Mouse (Mus musculus): Measurements from ENCODE around the gene Etl4. TPM values are rescaled to one million over a fixed set of nuclear protein-coding genes. Genes with fewer than 3 reads are reported as not detected.

Etl4 gene
- polyA plus RNA-seq, 1 experiment from 2014 or later: 10.8 TPM

DNA sequence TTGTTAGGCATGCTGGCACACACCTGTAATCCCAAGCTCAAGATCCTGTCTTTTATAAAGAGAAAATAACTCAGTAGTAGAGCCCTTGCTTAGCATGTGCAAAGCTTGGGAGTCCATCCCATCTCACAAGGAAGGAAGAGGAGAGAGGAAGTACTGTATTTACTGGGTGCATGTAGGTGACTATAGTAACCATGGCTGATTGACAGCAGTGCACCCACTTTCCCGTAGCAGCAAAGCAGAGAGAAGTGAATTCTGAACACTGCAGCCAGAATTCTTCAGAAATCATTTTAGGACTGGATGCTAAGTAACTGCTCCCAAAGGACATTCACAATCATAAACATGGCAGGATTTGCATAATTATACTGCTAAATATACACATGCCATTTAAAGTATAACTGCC, 838.1 kb downstream of the Etl4 start:
- ATAC-seq (replicated peaks; ENCODE audit: extremely low read depth, insufficient read depth, low FRiP score): no peak

DNA sequence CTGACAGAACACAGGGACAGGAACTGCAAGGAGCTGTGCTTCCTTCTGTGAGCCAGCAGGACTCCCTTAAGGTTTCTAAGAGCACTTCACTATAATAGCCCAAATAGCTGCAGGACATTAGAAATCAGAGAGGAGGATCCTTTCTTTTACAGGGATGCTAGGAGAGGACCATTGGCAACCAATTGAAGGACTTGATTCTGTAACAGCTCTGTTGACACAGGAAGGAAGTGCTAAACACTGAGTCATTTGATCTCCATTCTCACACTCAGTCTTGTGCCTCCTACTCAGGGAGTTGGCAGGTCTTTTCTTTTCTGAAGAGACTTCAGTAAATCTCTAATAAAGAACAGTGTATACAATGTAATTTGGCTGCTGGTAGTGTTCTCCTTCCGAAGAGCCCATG, 838.9 kb downstream of the Etl4 start:
- no peaks in the 10 kb centered on the region for H3K36me3 ChIP-seq (ENCODE audit: control insufficient read depth, insufficient read depth)
- no peaks in the 10 kb centered on the region for H3K27me3 ChIP-seq (ENCODE audit: control insufficient read depth, insufficient read depth, low read length)
- no peak overlapping the region for H3K4me3 ChIP-seq (ENCODE audit: low read length)
- WGBS: 68% methylated on average over 1 of the region's 1 CpGs
- ATAC-seq (replicated peaks; ENCODE audit: extremely low read depth, insufficient read depth, low FRiP score): no peak
- H3K27ac ChIP-seq (ENCODE audit: low read length): no peak overlapping the region
- no peak overlapping the region for H3K4me2 ChIP-seq (ENCODE audit: low read depth, low read length)
- no peaks in the 10 kb centered on the region for H3K9me3 ChIP-seq (replicated peaks; ENCODE audit: control insufficient read depth, low read length)
- no peaks in the 10 kb centered on the region for H3K4me1 ChIP-seq (ENCODE audit: control insufficient read depth, insufficient read depth, low read length)
- H3K9ac ChIP-seq (ENCODE audit: low read length): no peak overlapping the region

More for the DNA sequence above, 838.1 kb downstream of the Etl4 start:
- Histone ChIP-seq H3K27ac (ENCODE audit: low read length) (no peak overlapping the region), H3K27me3 (ENCODE audit: control insufficient read depth, insufficient read depth, low read length) (no peaks in the 10 kb centered on the region), H3K36me3 (ENCODE audit: control insufficient read depth, insufficient read depth) (no peaks in the 10 kb centered on the region), H3K4me2 (ENCODE audit: low read depth, low read length) (no peak overlapping the region), H3K4me1 (ENCODE audit: control insufficient read depth, insufficient read depth, low read length) (no peaks in the 10 kb centered on the region), H3K9me3 (replicated peaks; ENCODE audit: control insufficient read depth, low read length) (no peaks in the 10 kb centered on the region), H3K4me3 (ENCODE audit: low read length) (no peak overlapping the region), H3K9ac (ENCODE audit: low read length) (no peak overlapping the region)
- WGBS: 68% methylated on average over 1 of the region's 1 CpGs

DNA sequence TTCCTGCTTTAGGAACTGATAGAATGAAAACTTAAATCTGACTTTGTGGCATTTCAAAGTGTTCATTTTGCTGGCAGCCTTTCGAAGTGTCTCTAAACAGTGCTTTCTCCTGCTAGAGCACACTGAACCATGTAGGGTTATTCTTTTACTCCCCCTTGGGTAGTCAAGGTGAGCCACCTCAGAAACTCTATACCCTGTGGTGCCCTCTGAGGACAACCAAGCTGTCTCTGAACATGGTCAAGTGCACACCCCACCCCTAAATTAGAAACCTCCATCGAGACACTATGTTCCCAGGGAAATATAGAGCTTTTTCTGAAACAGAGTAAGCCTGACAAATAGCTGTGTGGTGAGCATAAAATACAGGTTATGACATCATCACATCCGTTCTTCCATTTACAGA, 840.1 kb downstream of the Etl4 start:
- no peak for ATAC-seq (replicated peaks; ENCODE audit: extremely low read depth, insufficient read depth, low FRiP score)
- H3K9me3 ChIP-seq (replicated peaks; ENCODE audit: control insufficient read depth, low read length): no peaks in the 10 kb centered on the region
- 85% methylated on average over 3 of the region's 3 CpGs for WGBS

DNA sequence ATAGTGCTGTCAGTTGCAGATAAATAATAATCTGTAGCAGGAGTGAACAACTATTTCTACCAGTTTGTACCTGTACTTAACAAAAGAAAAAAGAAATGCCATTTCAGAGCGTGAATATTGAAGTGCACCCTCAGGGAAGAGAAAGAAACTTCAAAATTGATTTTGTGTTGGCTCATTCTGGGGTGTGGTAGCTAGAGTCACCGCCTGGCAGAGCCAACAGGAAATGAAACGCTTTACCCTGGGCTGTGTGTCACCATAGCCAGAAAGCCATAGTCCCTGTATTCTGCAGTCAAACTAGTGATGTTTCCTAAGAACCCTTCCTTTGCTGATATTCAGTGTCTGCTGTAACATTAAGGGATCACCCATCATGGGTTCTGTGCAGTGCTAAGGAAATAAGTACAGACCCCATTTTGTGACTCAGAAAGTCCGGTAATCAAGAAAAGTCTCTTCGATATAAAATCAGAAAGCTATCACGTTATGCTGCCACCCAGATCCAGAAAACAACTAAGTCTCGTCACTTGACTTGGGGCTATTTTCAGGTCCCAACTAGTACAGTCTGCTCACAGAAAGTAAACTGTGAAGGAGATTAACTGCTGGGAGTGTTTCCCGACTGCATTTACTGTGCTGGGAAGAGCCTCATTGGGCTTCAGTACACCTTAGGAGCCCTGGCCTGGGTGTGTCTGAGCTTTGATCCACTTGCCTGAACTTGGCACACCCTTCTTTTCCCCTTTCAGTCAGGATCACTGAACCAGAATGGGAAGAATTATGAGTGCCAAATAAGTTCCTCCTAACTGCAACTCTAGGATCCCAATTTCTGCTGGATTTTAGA, 843.9 kb downstream of the Etl4 start:
- ATAC-seq (replicated peaks; ENCODE audit: extremely low read depth, insufficient read depth, low FRiP score): no peak
- Histone ChIP-seq H3K4me3 (ENCODE audit: low read length) (no peak overlapping the region), H3K4me2 (ENCODE audit: low read depth, low read length) (no peak overlapping the region), H3K27ac (ENCODE audit: low read length) (no peak overlapping the region), H3K4me1 (ENCODE audit: control insufficient read depth, insufficient read depth, low read length) (peaks cover 4% of the 10 kb centered on the region; the same call in 1 of the 2 replicates), H3K27me3 (ENCODE audit: control insufficient read depth, insufficient read depth, low read length) (no peaks in the 10 kb centered on the region), H3K9ac (ENCODE audit: low read length) (no peak overlapping the region), H3K36me3 (ENCODE audit: control insufficient read depth, insufficient read depth) (no peaks in the 10 kb centered on the region), H3K9me3 (replicated peaks; ENCODE audit: control insufficient read depth, low read length) (no peaks in the 10 kb centered on the region)
- WGBS: 72% methylated on average over 8 of the region's 8 CpGs

More for the DNA sequence above, 840.1 kb downstream of the Etl4 start:
- Histone ChIP-seq H3K27ac (ENCODE audit: low read length) (no peak overlapping the region), H3K4me2 (ENCODE audit: low read depth, low read length) (no peak overlapping the region), H3K4me3 (ENCODE audit: low read length) (no peak overlapping the region), H3K36me3 (ENCODE audit: control insufficient read depth, insufficient read depth) (no peaks in the 10 kb centered on the region), H3K9ac (ENCODE audit: low read length) (no peak overlapping the region), H3K4me1 (ENCODE audit: control insufficient read depth, insufficient read depth, low read length) (peaks cover 4% of the 10 kb centered on the region; the same call in 1 of the 2 replicates), H3K27me3 (ENCODE audit: control insufficient read depth, insufficient read depth, low read length) (no peaks in the 10 kb centered on the region)

DNA sequence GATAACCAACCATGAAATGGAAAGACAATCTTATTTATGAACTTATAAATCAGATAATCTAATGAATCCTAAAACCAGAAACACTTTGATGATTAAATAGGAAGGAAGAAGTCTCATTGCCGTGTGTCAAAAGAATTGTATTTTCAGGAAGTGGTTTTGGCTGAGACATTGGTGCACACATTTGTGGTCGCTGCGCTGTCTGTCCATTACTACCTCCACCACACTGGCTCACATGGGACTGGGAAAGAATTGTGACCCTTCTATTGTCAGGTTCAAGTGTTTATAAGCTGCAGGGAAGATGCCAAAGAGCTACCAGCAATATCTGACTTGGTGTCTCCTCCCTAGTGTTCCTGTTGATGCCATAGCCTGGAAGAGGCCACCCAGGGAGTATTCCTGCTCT, 847.4 kb downstream of the Etl4 start:
- peaks cover 4% of the 10 kb centered on the region; the same call in 1 of the 2 replicates for H3K4me1 ChIP-seq (ENCODE audit: control insufficient read depth, insufficient read depth, low read length)
- 76% methylated on average over 3 of the region's 3 CpGs for WGBS
- no peak for ATAC-seq (replicated peaks; ENCODE audit: extremely low read depth, insufficient read depth, low FRiP score)

DNA sequence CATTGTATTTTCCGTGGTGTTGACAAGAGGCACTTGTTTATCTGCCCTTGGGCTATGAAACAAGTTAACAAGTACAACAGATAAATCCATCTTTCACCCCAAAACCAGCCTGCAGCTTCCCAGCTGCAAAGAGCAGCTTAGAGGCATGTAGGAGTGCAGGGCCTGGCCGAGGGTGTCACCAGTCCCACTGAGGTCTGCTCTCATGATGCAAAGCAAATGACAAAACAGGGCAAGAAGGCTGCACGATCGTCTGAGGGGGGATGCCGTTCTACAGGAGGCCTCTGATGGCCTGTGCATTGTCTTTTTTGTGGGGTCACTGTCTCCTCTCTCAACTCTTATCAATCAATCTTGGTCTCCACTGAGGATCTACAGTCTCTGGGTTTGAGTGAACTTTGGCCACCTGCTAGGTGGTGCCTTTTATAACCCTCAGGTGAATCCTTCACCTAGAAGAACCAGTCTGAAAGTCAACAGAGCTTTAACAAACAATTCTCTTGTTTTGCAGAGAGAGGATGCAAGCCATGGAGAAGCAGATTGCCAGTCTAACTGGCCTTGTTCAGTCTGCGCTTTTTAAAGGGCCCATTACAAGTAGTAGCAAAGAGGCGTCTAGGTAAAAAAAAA, 849.6 kb downstream of the Etl4 start:
- ATAC-seq (replicated peaks; ENCODE audit: extremely low read depth, insufficient read depth, low FRiP score): no peak
- WGBS: 80% methylated on average over 7 of the region's 7 CpGs
- H3K27ac ChIP-seq (ENCODE audit: low read length): no peak overlapping the region
- no peaks in the 10 kb centered on the region for H3K27me3 ChIP-seq (ENCODE audit: control insufficient read depth, insufficient read depth, low read length)
- no peaks in the 10 kb centered on the region for H3K36me3 ChIP-seq (ENCODE audit: control insufficient read depth, insufficient read depth)
- 0 out of 2 replicates have a peak, but pooled peaks cover under 1% of the 10 kb centered on the region for H3K4me1 ChIP-seq (ENCODE audit: control insufficient read depth, insufficient read depth, low read length)
- no peak overlapping the region for H3K9ac ChIP-seq (ENCODE audit: low read length)
- H3K4me3 ChIP-seq (ENCODE audit: low read length): no peak overlapping the region
- no peak overlapping the region for H3K4me2 ChIP-seq (ENCODE audit: low read depth, low read length)
- H3K9me3 ChIP-seq (replicated peaks; ENCODE audit: control insufficient read depth, low read length): no peaks in the 10 kb centered on the region

More for the DNA sequence above, 847.4 kb downstream of the Etl4 start:
- no peaks in the 10 kb centered on the region for H3K36me3 ChIP-seq (ENCODE audit: control insufficient read depth, insufficient read depth)
- H3K27me3 ChIP-seq (ENCODE audit: control insufficient read depth, insufficient read depth, low read length): no peaks in the 10 kb centered on the region
- H3K4me2 ChIP-seq (ENCODE audit: low read depth, low read length): no peak overlapping the region
- H3K9ac ChIP-seq (ENCODE audit: low read length): no peak overlapping the region
- H3K4me3 ChIP-seq (ENCODE audit: low read length): no peak overlapping the region
- H3K9me3 ChIP-seq (replicated peaks; ENCODE audit: control insufficient read depth, low read length): no peaks in the 10 kb centered on the region
- no peak overlapping the region for H3K27ac ChIP-seq (ENCODE audit: low read length)

DNA sequence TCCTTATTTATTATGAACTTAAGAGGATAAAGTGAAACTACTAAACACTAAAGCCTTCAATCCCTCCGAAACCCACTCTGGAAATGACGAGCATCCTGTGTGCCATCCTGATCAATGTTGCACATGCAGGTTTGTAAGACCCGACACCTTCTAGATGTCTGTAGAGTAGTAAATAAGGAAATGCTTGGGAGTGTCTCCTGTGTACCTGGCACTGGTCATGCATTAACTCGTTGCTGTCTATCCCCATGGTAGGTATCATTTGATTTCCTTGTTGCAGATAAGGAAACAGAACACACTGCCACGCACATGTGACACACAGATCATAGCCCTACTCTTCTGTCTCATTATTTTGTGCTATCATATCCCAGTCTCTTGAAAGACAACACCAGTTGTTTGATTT, 851.7 kb downstream of the Etl4 start:
- ATAC-seq (replicated peaks; ENCODE audit: extremely low read depth, insufficient read depth, low FRiP score): no peak
- WGBS: 86% methylated on average over 5 of the region's 5 CpGs

DNA sequence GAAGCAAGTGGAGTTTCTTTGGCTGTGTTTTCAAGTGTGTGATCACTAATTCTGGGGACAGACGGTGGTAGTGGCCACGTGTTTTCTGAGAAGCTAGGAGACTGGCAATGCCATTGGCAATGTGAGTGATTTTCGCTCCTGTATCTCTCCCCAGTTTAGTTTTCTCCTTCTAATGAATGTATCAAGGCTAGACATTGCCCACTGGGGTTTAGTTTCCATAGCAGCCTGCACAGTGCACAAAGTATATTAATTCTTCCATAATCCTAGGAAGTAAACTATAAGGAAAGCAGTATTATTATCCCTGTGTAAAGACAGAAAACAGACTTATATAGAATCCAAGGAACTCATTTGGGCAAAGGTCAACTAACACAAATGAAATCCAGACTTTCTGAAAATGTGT, 852.2 kb downstream of the Etl4 start:
- Histone ChIP-seq H3K4me2 (ENCODE audit: low read depth, low read length) (no peak overlapping the region), H3K27me3 (ENCODE audit: control insufficient read depth, insufficient read depth, low read length) (no peaks in the 10 kb centered on the region), H3K36me3 (ENCODE audit: control insufficient read depth, insufficient read depth) (no peaks in the 10 kb centered on the region), H3K27ac (ENCODE audit: low read length) (no peak overlapping the region), H3K4me1 (ENCODE audit: control insufficient read depth, insufficient read depth, low read length) (no peaks in the 10 kb centered on the region), H3K9ac (ENCODE audit: low read length) (no peak overlapping the region), H3K4me3 (ENCODE audit: low read length) (no peak overlapping the region), H3K9me3 (replicated peaks; ENCODE audit: control insufficient read depth, low read length) (no peaks in the 10 kb centered on the region)
- 89% methylated on average over 3 of the region's 3 CpGs for WGBS
- no peak for ATAC-seq (replicated peaks; ENCODE audit: extremely low read depth, insufficient read depth, low FRiP score)

More for the DNA sequence above, 851.7 kb downstream of the Etl4 start:
- Histone ChIP-seq H3K9ac (ENCODE audit: low read length) (no peak overlapping the region), H3K9me3 (replicated peaks; ENCODE audit: control insufficient read depth, low read length) (no peaks in the 10 kb centered on the region), H3K36me3 (ENCODE audit: control insufficient read depth, insufficient read depth) (no peaks in the 10 kb centered on the region), H3K4me3 (ENCODE audit: low read length) (no peak overlapping the region), H3K4me2 (ENCODE audit: low read depth, low read length) (no peak overlapping the region), H3K27ac (ENCODE audit: low read length) (no peak overlapping the region), H3K4me1 (ENCODE audit: control insufficient read depth, insufficient read depth, low read length) (no peaks in the 10 kb centered on the region), H3K27me3 (ENCODE audit: control insufficient read depth, insufficient read depth, low read length) (no peaks in the 10 kb centered on the region)

DNA sequence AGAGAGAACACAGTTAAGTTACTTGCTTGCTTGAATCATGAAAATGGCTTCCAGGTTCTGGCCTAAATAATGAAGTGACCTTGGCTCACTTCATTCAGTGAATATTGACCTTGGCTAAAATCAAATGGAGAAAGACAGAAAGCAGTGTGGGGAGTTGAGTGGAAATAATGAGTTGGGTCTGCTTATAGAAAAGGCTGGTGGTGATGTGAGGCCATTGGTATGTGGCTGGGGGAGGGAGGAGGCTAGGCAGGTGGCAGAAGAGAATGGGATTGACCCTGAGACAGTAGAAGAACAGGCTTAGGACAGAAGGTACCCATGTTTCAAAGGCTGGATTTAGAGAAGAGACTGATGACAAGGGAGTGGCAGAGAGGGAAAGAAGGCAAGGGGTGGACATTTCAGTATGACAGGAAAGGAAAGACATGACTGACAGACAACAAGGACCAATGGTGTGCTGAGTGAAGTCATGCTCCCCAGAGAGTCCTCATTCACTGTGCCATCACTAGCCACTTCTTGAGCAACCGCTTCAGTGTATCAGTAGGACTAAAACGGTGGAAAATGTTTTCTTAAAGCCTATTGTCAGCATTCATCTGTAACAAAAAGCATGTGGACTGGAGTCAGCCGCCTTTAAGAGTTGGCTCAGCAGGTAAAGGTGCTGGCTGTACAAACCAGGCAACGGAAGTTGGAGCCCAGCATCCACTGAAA, 854.1 kb downstream of the Etl4 start:
- no peak overlapping the region for H3K4me2 ChIP-seq (ENCODE audit: low read depth, low read length)
- H3K36me3 ChIP-seq (ENCODE audit: control insufficient read depth, insufficient read depth): no peaks in the 10 kb centered on the region
- no peak for ATAC-seq (replicated peaks; ENCODE audit: extremely low read depth, insufficient read depth, low FRiP score)
- WGBS: 62% methylated on average over 4 of the region's 4 CpGs
- H3K27ac ChIP-seq (ENCODE audit: low read length): no peak overlapping the region
- H3K4me3 ChIP-seq (ENCODE audit: low read length): no peak overlapping the region
- no peaks in the 10 kb centered on the region for H3K9me3 ChIP-seq (replicated peaks; ENCODE audit: control insufficient read depth, low read length)
- no peak overlapping the region for H3K9ac ChIP-seq (ENCODE audit: low read length)
- H3K4me1 ChIP-seq (ENCODE audit: control insufficient read depth, insufficient read depth, low read length): no peaks in the 10 kb centered on the region
- no peaks in the 10 kb centered on the region for H3K27me3 ChIP-seq (ENCODE audit: control insufficient read depth, insufficient read depth, low read length)
